Mouse (Mus musculus) mouse trophoblast stem cell (cell line): ENCODE measurements around the gene BC035044.
"Not testable (repeated sequence)": the region's sequence is repeated elsewhere in the genome, so short reads cannot be mapped to it uniquely, and the experiment has no call there.

Experiments used
- in situ Hi-C, 2 experiments: fragments of 300-500 bp; cut with MseI, MboI; formaldehyde crosslinking; loops; 2 replicates in 1 of 2; 3 replicates in 1 of 2; pipeline ENCODE4 v1.15.1; 2025

BC035044 gene

DNA sequence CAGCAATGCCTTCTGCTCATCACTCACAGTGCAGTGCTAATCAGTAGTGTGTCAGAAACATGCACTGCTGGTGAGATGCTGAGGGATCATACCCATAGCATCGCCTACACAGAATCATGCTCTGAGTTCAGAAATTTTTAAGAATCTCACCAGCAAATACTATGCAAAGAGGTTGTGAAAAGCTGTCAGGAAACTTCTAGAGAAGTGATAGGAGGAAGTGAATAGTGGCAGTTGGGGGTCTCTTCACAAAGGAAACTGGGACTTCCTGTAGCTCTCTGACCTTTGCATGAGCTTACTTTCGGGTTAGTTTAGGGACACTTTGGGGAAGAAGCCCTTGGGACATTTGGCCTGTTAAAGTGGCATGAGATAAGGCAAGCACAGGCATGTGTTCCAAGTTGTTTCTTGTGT is at the start of gene BC035044:
Gene BC035044 (minus strand): TSS at position 179 of the 408 bp plus-strand sequence.
- in situ Hi-C loops = no loop called here

- in situ Hi-C loops = not testable (repeated sequence)
Measured at GRCm38 (mm10) chr6:128935889-128936665, 45.2 kb upstream of the BC035044 start.

GRCm38 (mm10) chr6:128934081-128934480 is 43.2 kb upstream of the BC035044 start, which contains the start of gene Clec2g:
Gene Clec2g, plus strand, starts transcription at chr6:128934381.
- in situ Hi-C loops = not testable (repeated sequence)

DNA sequence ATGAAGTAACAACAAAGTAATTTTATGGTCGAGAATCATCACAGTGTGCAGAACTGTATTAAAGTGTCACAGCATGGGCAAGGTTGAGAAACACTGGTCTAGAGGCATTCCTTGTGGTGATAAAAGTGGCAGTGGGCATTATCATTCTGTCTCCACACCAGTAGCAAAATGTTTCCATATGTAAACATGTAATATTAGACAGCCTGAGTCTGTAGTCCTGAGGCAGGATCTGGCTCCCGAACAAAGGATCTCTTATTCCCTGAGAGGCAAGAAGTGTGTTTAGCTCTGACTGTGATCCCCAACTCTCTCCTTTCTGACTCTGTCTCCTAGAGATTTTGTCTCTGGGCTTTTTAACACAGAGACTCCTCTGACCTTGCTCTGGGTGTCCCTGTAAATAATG is 42.1 kb upstream of the BC035044 start:
- in situ Hi-C loops = no loop called here

DNA sequence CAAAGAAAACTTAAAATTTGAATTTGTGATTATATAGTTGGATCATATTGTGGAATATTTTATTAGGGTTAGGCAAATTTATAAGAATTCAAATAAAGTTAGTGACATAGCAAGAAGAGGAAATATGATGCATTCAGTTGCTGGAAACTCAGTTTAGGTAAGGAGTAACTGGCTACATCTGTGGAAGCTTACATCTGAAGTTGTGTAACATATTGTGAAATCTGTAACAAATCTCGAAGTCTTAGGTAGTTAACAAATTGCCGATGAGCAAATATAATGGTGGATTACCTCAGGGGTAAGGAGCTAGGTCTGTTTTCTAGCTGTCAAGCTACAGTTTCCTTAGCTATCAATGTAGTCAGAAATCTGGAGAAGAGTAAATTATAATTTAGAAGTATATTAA is 26.4 kb upstream of the BC035044 start:
- in situ Hi-C loops = no loop called here

GRCm38 (mm10) chr6:128913598-128914254 is 22.8 kb upstream of the BC035044 start:
- in situ Hi-C loops = no loop called here

GRCm38 (mm10) chr6:128900796-128901552 is 10.0 kb upstream of the BC035044 start:
- in situ Hi-C loops = not testable (repeated sequence)

DNA sequence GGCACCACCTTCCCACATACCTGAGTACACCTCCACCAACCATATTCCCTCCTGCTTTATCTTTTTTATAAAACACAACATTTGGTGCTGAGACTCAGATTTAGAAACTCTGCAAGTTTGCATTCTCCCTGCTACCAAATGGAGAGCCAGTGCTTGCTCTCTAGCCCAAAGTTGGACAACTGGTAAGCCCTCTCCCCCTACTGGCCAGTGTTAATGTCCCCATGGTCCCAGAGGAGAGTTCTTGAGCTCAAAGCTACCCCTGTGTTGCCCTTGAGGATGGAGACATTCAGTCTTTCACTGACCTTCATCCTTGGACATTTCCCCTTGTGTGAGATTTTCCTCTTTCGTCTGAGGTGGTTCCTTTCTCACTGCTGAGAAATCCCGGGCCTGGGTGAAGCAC is 9.1 kb upstream of the BC035044 start:
- in situ Hi-C loops = no loop called here

- in situ Hi-C loops = no loop called here
Measured at GRCm38 (mm10) chr6:128895404-128896001, 4.6 kb upstream of the BC035044 start.

GRCm38 (mm10) chr6:128888834-128889233 is 2.1 kb downstream of the BC035044 start:
- in situ Hi-C loops = loop anchor here in 1 of 2 experiments (10.0 kb wide), 2 partner anchors 76 to 166 kb away; no protein-coding TSS in a partner anchor

GRCm38 (mm10) chr6:128887091-128887790 is 3.7 kb downstream of the BC035044 start, which contains the start of gene Clec2i:
Gene Clec2i, plus strand, starts transcription at chr6:128887588.
- in situ Hi-C loops = loop anchor here in 1 of 2 experiments (10.0 kb wide), 2 partner anchors 78 to 168 kb away; no protein-coding TSS in a partner anchor

- in situ Hi-C loops = loop anchor here (25.0 kb wide), 1 partner anchor 490 kb away; no protein-coding TSS in a partner anchor
Measured at GRCm38 (mm10) chr6:128871910-128872610, 18.9 kb downstream of the BC035044 start.

DNA sequence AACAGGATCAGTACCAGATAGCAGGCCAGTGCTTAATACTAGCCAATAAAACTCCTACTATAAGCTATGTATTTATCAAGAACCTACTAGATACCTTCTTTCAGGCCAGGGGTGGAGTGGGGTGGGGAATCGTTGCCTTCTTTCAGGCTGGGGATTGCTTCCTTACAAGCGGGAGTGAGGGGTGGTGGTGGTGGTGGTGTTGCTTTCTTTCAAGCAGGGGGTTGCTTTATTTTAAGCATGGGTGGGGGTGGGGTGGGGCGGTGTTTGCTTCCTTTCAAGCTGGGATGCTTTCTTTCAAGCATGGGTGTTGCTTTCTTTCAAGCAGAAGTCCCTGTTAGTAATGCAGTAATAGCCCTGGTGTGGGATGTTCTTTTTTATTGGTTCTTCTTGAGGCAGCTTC is 22.1 kb downstream of the BC035044 start:
- in situ Hi-C loops = loop anchor here (25.0 kb wide), 1 partner anchor 493 kb away; no protein-coding TSS in a partner anchor

DNA sequence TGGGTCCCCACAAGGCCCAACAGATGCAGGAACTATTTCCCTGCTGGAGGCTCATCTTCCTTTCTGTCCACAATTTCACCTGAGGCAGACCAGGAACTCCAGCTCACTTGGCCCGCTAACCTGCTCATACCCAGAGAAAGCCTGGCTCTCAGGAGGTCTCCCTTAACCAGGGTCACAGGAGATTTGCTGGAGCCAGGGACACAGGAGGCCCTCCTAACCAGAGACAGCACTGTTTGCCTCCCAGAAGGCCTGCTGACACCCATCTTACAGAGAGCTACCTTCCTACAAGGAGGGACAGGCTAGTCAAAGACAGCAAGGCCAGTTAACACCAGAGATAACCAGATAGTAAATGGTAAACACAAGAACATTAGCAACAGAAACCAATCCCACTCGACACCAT is 33.0 kb downstream of the BC035044 start:
- in situ Hi-C loops = loop anchor here (5.0 to 25.0 kb wide), 5 partner anchors 107 to 504 kb away; no protein-coding TSS in a partner anchor

GRCm38 (mm10) chr6:128856250-128856649 is 34.7 kb downstream of the BC035044 start:
- in situ Hi-C loops = loop anchor here (5.0 to 25.0 kb wide), 5 partner anchors 109 to 506 kb away; no protein-coding TSS in a partner anchor

- in situ Hi-C loops = loop anchor here (5.0 to 25.0 kb wide), 5 partner anchors 109 to 507 kb away; no protein-coding TSS in a partner anchor
Measured at GRCm38 (mm10) chr6:128855477-128855876, 35.4 kb downstream of the BC035044 start.

DNA sequence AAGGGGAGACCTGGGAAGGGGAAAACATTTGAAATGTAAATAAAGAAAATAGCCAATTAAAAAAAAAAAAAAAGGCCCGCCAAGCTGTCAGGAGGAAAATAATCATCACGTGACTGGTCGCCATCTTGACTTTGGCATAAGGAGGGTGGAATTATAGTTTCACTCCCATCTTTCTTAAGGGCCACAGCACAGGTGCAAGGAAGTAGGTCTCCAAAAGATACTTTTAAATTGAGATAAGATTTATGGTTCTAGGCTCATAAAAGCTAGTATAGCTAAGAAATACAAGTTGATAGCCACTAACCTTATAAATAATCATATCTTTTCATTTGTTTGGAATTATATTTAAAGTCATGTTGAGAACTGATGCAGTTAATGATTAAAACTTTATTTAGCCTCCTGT is 36.0 kb downstream of the BC035044 start:
- in situ Hi-C loops = loop anchor here (5.0 to 25.0 kb wide), 6 partner anchors 110 to 507 kb away; no protein-coding TSS in a partner anchor

DNA sequence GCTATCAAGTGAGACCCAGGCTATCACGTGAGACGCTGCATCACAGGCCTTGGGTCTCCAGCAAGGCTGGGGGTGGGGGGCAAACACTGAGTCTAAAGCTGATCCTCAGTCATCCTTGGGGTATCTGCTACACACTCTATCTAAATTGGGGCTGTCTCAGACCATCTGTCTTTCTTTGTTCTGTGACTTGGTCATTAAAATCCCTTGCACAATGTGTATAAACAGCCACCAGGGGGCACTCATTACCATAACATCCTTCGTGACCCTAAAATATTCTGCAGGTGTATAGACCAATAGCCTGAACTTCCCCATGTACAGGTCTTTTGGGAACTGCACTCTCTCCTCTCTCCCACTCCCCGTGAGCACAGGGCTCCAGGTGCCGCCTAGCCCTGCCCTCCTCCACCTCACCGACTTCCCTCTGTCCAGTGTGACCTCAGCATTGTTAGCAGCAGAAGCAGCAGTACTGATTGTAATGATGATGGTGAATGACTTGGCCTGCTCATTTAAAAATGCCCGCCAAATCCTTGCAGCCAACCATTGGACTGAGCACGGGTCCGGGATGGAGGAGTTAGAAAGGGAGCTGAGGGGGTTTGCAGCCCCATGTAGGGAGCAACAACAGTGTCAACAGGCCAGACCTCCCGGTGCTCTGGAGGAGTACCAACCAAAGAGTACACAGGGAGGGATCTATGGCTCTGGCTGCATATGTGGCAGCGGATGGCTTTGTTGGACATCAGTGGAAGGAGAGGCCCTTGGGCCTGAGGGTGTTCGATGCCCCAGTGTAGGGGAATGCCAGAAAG is 36.7 kb downstream of the BC035044 start:
- in situ Hi-C loops = loop anchor here (5.0 to 25.0 kb wide), 5 partner anchors 111 to 508 kb away; no protein-coding TSS in a partner anchor

DNA sequence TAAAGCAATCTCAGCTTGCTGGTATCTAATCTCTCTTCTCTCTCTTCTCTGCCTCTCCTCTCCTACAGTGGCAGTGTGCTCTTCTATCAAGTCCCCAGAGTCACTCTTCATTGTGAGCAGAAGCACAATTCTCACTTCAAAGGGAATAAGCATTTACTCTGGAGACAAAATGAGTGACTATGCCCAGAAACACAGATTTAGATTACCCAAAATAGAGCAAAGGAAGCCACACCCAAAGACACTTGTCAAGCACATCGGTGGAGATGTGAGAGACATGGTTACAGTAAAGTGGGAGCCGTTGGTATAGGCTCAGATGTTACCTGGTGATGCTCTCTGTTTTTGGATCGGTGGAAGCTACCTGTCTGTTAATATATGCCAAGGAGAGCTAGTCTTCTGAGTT is 38.2 kb downstream of the BC035044 start:
- in situ Hi-C loops = loop anchor here (5.0 to 25.0 kb wide), 5 partner anchors 112 to 510 kb away; no protein-coding TSS in a partner anchor
